In genomic region chr6:85834504-85835100, GRCm38 (mm10) we compare ENCODE assay signal across 11 mouse cellular contexts. TPM values are rescaled to one million over a fixed set of nuclear protein-coding genes. Genes with fewer than 3 reads are reported as not detected.
"Had no signal": no experiment of that assay in that cellular context is flagged by ENCODE, and none has a peak within 500 bp of the region (broad histone marks: within the 10 kb centered on the region; RNA-seq: fewer than 3 reads in every experiment).

No protein-coding gene starts in this region.

RNA-seq across cellular contexts. Expression of gene Nat8, which starts 2.7 kb away (rescaled TPM):
- total RNA-seq: megakaryocyte progenitor cell, adult 5-6 weeks had no signal
- polyA plus RNA-seq: limb, embryonic 11.5 days; liver, embryonic 13.5 days; liver, postnatal 0 days; lung, embryonic 15.5 days; midbrain, embryonic 13.5 days; neural tube, embryonic 14.5 days; stomach, postnatal 0 days had no signal

RNA-seq across cellular contexts. Expression of gene Nat8f5, which starts 13.8 kb away (rescaled TPM):
- total RNA-seq: megakaryocyte progenitor cell, adult 5-6 weeks had no signal
- polyA plus RNA-seq: kidney, embryonic 14.5 days; limb, embryonic 11.5 days; limb, embryonic 15.5 days; liver, embryonic 13.5 days; liver, postnatal 0 days; lung, embryonic 15.5 days; neural tube, embryonic 14.5 days had no signal

RNA-seq across cellular contexts. Expression of gene Nat8f6, which starts 13.8 kb away (rescaled TPM):
- total RNA-seq: megakaryocyte progenitor cell, adult 5-6 weeks; midbrain, postnatal 0 days had no signal
- polyA plus RNA-seq: kidney, embryonic 14.5 days; limb, embryonic 11.5 days; limb, embryonic 15.5 days; liver, embryonic 13.5 days; liver, postnatal 0 days; lung, embryonic 15.5 days; midbrain, embryonic 13.5 days; midbrain, postnatal 0 days; neural tube, embryonic 14.5 days; stomach, postnatal 0 days had no signal

RNA-seq across cellular contexts. Expression of gene Nat8f2, which starts 34.4 kb away (rescaled TPM):
- total RNA-seq: megakaryocyte progenitor cell, adult 5-6 weeks; midbrain, postnatal 0 days had no signal
- polyA plus RNA-seq: limb, embryonic 11.5 days; limb, embryonic 15.5 days; liver, embryonic 13.5 days; midbrain, embryonic 13.5 days; neural tube, embryonic 14.5 days; stomach, postnatal 0 days had no signal
